Mouse (Mus musculus): ENCODE results near the gene Gm20388. TPM values are rescaled to one million over a fixed set of nuclear protein-coding genes. Genes with fewer than 3 reads are reported as not detected.

The Gm20388 gene
- total RNA-seq, 2 experiments from 2014 or later = 18.5 to 23.8 TPM

DNA sequence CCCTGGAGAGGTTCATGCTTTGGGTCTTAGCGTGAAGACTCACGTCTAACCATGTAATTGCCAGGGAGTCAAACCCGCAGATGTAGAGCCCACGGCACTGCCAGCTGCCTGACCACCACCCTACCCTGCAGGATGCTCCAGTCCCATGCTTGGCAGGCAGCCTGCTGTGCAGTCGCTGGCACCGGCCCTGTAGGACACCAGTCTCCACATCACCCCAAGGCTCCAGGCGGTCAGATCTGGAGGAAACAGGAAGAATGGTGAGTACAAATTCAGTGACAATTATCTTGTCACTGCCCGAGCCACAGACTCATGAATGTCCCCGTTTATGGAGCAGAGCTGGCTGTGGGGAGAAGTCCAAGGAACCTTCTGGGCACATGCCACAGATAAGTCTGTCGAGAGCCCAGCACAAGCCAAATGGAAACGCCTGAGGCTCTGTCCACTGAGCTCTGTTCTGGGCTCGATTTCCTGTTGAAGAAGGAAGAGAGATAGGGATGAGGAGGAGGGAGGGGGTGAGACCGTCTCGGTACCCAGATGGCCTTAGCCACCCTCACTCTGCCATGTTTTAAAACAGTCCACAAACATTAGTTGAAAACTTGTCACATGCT, 1006.3 kb downstream of the Gm20388 start:
- ATAC-seq (replicated peaks; ENCODE audit: poor library complexity, severe bottlenecking) = no peak

DNA sequence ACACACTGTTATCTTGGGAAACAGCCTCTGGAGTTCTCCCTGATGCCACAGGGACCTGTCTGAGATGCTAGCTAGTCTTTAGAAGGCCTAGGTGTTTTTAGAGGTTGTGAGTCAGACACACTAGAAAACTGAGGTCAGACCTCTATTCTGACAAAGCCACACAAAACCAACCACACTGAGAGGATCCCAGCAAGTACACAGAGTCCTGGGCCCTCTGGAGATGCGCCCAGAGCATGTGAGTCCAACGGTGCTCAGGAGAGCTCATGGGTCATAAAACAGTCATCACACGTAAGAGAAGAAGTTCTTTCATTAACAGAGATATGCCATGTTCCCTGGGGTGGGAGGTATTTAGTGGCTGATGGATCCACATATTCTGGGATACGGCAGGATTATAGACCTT, 1009.9 kb downstream of the Gm20388 start:
- no peak for ATAC-seq (replicated peaks; ENCODE audit: poor library complexity, severe bottlenecking)

DNA sequence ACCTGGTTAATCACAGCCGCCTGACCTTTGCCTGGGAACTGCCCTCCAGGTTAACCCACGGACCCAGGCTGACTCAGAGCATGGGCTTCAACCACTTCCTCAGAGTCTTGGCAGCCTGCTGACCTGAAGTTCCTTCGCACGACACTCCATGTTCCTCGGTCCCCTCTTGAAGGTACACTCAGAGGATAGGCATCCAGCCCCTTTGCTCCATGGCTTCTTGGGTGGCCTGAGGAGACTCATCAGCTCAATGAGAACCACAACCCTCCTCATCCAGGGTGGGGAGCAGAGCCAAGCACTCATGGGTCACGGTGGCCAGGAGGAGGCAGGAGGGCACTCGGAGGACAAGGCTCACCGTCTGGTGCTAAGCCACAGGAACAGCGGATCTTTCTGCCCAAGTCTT, 1015.6 kb downstream of the Gm20388 start:
- ATAC-seq (replicated peaks; ENCODE audit: poor library complexity, severe bottlenecking) = no peak

DNA sequence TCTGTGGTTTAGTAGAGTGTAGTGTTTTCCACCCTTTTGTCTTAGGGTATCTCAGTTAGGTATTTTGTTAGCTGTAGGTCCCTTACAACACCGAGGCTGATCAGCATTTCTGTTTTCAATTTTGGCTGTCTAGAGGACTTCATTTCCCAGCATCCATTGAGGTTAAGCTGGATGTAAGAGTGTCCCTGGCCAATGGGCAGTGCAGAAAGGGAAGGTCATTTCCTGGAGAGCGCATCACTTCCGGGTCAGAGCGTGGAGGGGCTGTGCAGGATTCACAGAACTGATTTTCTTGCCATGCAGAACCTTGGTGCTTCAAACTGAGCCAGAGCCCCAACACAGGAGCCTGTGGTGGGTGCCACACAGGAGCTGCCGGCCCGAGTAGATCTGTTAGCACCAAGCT, 1017.4 kb downstream of the Gm20388 start:
- ATAC-seq (replicated peaks; ENCODE audit: poor library complexity, severe bottlenecking) = no peak

DNA sequence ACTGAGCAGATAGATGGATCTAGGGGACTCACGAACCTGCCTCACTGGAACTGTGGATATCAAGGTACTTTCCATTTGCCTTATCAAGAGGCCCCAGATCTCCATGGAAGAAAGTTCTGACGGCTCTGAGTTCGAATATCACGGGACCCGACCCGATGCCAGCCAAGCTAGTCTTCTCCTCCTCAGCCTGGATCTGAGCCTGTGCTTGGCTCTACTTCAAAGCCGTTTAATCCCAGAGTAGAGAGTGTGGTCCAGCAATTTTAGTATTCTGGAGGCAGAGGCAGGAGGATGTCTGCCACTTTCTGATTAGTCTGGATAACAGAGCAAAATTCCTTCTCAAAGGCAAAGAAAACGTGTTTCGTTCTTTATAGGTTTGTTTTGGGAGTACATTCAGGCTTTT, 1024.0 kb downstream of the Gm20388 start:
- ATAC-seq (replicated peaks; ENCODE audit: poor library complexity, severe bottlenecking) = no peak

DNA sequence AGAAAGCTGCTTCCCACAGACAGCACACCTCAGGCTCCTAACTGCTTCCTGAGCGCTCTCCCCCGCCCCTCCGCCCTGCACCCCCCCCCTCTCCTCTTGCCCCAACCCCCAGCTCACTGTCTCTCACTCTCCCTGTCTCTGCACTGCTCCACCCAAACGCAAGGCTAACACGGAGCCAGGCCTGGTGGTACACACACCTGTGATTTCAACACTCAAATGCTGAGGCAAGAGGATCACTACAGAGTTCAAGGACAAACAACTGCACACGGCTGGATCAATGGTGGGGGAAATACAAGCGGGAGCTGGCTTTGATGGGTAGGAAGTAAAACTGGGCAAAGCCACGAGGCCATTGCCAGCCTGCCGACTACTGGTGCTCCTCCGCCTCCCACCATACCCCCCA, 1026.0 kb downstream of the Gm20388 start:
- ATAC-seq (replicated peaks; ENCODE audit: poor library complexity, severe bottlenecking) = no peak

DNA sequence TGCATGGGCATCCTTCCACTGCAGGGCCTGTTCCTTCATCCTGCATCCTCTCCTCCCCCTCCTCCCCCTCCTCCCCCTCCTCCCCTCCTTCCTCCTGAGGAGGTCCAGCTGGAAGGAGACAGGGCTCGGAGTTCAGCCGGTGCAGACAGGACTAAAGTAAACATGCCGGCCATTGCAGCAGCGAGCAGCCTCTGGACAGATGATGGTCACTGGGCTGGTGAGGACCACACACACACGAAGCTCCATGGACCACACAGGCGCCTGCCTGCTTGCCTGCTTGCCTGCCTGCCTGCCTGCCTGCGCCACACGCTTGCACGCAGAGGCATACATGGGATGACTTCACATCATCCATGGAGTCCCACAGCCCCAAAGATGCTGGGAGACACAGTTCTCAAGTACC, 1026.8 kb downstream of the Gm20388 start:
- ATAC-seq (replicated peaks; ENCODE audit: poor library complexity, severe bottlenecking) = no peak

DNA sequence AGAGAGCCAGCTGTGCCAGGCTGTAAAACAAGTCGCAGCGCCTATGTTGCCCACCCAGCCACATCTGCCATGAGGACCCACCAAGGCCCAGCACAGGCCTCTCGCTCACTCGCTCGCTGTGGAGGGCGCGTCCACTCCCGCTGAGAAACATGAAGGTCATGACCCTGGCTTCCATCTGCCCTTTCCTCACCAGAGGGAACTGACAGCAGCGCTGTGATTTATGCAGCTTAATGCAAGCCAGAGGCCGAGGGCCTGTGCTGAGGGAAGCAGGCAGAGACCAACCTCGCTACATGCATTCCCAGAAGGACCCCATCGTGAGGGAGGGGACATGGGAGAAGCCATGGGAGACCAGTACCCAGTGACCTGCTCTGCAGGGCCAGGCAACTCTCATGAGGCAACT, 1029.6 kb downstream of the Gm20388 start:
- ATAC-seq (replicated peaks; ENCODE audit: poor library complexity, severe bottlenecking) = no peak

DNA sequence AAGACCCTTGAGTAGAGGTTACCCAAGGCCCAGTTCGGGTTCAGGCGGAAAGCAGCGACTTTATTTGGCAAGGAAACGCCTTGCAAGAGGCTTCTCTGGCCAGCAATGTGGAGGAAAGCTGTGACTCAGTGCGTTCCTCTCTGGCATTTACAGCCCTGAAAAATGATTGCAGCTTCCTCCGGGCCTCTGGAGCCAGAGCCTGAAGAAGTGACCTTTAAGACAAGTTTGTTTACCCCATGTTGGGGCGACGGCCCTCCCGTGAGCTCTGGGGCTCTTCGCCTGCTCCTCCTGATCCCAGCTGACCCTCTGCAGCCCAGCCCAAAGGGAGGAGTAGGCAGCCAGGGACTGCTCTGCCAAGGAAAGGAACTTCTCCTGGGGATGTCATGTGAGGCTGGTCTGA, 1036.6 kb downstream of the Gm20388 start:
- no peak for ATAC-seq (replicated peaks; ENCODE audit: poor library complexity, severe bottlenecking)

DNA sequence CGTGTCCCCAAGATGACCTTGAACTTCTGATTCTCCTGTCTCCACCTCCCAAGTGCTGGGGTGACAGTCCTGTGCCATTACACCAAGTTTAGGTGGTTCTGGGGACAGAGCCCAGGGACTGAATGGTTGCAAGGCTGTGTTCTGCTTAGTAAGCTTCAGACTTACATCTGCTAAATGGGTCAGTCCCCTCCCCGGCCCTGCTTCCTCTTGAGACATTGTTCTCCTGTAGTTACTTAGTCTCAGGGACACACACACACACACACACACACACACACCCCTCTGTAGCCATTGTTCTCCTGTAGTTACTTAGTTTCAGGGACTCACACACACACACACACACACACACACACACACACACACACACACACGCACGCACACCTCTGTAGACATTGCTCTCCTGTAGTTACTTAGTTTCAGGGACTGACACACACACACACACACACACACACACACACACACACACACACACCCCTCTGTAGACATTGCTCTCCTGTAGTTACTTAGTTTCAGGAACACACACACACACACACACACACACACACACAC, 1037.5 kb downstream of the Gm20388 start:
- no peak for ATAC-seq (replicated peaks; ENCODE audit: poor library complexity, severe bottlenecking)

DNA sequence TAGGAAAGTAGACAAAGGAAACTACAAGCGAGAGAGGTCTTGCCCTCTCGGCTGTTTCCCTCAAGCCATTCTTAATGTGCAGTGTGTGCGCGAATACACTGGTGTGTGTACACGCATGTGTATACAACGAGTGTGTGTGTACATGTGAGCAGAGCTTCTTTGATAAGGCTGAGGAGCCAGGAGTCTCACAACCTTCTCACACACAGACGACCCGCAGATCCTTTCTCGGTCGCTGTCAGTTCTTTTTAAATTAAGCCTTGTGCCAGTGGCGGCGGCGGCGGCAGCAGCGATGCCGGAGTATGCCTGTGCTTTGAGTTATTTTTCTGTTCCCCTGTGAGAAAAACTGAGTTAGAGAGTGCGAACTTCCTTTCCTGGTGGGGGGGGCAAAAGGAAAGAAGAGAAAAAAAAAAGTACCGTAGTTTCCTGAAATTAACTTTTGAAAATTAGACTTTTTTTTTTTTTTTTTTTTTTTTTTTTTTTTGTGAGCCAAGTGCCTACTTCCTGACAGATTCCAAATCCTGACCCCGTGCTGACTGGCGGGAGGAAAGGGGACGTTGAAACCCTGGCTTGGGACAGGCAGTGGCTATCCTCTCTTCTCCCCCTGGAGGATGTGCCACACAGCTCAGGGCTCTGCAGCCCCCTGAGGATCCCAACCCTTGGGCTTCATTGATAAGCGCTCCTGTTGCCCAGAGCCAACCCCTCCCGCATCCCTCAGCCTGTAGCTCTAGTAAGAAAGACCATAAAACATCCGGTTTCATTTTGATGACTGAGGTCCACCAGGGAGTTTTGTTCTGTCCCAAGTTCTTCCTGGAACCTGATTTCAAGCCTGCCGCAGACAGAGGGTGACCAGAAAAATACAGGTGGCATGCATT, 1038.2 kb downstream of the Gm20388 start:
- no peak for ATAC-seq (replicated peaks; ENCODE audit: poor library complexity, severe bottlenecking)

DNA sequence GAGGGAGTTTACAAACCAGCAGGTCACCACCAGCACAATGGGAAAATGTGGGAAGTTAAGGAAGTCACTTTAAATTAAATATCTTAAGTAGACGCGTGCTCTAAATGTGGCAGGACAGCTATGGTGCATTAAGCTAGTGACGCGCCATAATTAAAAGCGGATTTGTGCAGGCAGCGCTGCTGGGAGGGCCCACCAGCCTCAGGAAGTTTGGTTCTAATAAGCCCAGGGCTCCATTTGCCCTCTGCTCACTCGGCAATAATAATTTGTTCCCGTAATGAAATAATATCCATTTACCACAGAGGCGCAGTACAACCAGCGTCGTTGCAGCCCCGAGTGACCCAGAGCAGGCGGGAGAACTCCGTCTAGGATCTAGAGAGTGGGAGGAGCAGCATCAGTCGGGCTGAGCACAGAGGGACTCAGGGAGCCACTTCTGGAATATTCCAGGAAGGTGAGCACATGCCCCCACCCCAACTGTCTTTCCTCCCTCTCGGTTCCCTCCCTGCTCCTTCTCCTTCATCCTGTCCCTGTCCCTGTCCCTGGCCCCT, 1040.1 kb downstream of the Gm20388 start:
- no peak for ATAC-seq (replicated peaks; ENCODE audit: poor library complexity, severe bottlenecking)

DNA sequence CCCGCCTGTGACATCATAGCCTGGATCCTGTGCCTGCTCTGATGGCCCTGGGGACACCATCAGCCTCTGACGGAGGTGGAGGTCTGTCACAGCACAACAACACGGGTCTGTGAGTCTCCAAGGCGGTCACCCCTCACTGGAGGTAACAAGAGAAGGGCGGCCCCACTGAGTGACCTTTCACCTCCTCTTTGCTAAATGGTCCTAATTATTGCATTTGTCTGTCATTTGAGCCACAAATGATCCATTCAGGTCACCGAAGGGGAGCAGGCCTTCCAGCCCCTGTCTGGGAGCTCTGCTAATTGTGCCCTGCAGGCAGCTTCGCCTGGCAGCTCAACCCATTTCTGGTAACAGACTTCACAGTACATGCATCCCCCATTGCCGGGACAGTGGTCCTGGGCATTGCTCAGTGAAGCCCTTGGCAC, 1048.8 kb downstream of the Gm20388 start:
- ATAC-seq (replicated peaks; ENCODE audit: poor library complexity, severe bottlenecking) = no peak

DNA sequence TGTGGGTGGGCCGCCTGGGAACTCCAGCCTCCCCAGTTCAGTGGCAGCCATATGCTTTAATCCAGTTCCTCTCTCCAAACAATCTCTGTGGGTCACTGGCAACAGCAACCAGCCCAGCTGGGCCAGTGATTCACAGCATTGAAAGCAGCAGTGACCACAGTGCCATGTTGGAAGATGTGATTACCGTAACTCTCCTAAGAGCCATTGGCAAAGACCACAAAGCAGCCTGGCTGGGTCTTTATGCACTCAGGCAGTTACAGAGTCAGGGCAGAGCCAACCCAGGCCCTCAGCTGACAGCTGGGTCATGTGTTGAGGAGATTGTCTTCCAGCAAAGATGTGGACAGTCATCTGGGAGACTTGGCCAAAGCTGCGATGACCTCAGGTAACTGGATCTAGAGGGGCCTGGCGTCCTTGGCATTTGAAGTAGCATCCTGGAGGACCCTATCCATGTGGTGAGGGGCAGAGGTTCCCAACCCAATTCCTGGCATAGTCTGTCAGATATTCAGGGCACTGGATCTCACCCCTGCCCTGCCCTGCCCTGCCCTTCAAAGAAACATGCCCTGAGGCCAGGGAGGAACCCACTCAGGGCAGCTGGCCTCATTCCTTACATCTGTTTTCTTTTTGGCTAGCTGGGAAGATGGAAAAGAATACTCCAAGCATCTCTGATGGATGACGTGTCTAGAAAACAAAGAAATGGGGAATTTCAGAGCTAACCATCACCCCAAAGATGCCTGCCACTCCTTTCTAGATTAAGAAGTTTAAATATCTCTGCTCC, 1052.2 kb downstream of the Gm20388 start:
- ATAC-seq (replicated peaks; ENCODE audit: poor library complexity, severe bottlenecking) = no peak

DNA sequence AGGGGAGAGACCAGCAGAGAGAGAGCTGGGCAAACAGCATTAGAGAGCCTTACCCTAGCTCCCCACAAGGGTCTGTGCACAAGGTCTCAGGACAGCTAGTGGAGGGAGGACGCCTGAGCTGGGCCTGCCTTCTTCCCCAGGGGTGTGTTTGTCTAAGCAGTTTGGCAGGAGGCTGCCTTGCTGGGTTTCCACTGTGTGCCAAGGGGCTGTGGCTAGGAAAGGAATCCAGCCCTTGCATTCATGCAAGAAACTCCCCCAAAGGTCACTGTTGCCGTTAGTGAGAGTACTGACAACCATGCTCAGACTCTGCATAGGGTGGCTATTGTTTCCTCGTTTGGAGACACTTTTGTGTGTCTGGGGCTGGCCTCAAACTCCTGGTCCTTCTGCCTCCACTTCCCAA, 1055.9 kb downstream of the Gm20388 start:
- ATAC-seq (replicated peaks; ENCODE audit: poor library complexity, severe bottlenecking) = no peak

DNA sequence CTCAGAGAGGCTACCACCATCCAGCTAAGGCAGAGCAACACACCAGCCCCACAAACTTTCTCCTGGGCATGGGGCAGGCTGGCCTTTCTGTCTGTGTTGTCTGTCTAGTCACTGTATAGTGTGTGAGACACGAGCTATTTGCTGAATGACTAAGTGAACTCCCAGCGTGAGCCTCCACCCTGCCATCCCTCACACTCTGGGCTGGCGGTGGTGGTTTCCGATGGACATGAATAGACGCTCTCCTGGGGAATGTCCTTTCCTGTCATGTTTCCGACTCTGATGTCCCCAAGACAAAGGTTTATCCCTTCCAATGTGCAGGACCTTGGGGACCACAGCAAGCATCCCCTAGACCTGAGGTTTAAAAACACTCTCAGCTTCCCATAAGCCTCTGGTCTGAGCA, 1057.7 kb downstream of the Gm20388 start:
- ATAC-seq (replicated peaks; ENCODE audit: poor library complexity, severe bottlenecking) = no peak

DNA sequence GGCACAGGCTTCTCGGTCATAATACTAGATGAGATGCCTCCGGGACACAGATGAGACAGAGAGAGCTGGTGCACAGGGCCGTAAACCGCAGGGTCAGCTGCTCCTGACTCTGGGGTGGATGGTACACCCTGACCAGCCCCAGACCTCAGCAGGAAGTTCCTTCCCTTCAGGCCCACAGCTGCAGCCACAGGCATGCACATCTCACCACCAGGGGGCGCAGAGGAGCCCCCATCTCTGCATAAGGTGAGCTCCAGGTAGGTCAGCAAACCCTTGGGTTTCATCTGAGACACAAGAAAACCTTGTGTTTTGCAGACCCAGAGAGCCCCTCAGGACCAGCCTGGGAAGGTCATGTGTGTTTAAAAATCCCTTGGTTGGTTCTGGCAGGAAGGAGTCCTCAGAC, 1059.7 kb downstream of the Gm20388 start:
- ATAC-seq (replicated peaks; ENCODE audit: poor library complexity, severe bottlenecking) = peak; percentile 48

DNA sequence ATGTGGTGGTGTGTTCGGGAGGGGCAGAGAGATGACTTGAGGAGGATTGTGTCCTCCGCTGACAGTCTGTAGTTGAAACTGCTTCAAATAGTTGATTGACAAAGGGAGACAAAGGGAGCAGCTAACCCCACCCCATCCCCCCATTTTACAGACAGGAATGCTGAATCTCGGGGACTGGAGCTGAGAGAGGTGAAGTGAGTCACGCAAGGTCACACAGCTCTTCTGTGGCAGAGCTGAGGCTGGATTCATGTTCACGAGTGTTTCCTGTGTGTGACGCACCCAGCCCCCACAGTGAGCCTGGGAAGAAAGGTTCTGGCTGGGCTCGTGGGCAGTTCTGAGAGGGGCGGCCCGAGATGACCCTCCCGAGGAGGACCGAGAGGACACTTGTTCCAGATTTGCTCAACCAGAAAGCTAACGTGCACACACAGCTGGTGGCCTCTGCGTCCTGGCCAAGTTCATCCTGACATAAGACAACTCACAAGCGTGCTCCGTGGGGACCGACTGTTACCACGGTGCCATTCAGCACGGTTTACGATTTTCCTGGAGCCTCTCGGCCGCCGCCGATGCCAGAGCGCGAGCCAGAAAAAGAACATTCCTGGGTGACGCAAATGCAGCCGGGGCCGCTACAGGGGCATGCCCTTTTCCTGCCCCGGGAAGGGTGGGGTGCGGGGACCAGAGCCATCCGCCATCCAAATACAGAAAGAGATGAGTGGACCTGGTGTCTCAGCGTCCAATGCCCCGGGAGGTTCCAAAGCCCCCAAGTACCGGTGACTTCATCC, 1061.2 kb downstream of the Gm20388 start:
- no peak for ATAC-seq (replicated peaks; ENCODE audit: poor library complexity, severe bottlenecking)

DNA sequence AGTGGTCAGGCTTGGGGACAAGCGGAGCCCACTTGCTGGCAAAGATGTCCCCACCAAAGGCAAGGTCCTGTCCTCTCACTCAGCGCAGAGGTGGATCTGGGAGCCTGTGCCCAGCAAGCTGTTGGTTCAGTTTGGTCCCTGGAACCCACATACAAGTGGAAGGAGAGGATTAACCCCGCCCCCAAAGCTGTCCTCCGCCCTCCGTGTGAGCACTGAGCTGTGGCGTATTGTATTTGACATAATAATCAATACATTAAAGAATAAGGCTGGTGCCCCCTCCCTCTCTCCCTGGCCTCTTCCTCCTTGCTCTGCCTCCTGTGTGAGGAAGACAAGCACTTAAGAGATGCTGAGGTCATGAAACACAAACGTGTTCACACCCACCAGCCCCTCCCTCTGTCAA, 1062.4 kb downstream of the Gm20388 start:
- ATAC-seq (replicated peaks; ENCODE audit: poor library complexity, severe bottlenecking) = no peak

DNA sequence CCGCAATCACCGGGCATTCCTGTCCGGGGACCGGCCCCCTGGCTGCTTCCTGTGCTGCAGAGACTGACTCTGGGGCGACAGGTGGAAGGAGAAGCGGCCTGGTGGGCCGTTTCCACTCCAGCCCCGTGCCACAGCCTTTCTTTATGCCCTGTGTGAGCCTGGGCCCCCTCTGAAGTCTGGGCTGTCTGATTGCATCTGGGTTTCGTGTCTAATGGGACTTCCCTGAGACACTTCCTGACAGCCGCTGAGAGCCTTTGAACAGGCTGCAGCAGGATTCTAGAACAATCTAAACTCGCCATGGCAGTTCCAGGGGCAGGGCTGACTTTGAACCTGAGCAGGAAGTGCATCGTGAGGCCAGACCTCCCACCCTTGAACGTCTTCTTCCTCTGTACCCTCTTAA, 1066.5 kb downstream of the Gm20388 start:
- ATAC-seq (replicated peaks; ENCODE audit: poor library complexity, severe bottlenecking) = peak; percentile 42; the same call in 1 of the 2 replicates
